Mouse (Mus musculus): ENCODE measurements at regions not wholly inside any gene's neighbourhood (a gene's known extent, or its start where the extent isn't known, plus 50 kb on each side); places are given as distances from the start of the nearest gene placed in this dataset.
"Not testable (repeated sequence)": the region's sequence is repeated elsewhere in the genome, so short reads cannot be mapped to it uniquely, and the experiment has no call there.

GRCm38 (mm10) chr11:13170449-13170848 lies 705.7 kb upstream of the Cobl start:
- DNase-seq (ENCODE audit: low spot score in 2 of 2) = no peak

- DNase-seq (ENCODE audit: low spot score in 2 of 2) = no peak
Observed at GRCm38 (mm10) chr11:13151901-13152300, 687.1 kb upstream of the Cobl start.

GRCm38 (mm10) chr11:13142721-13143120 lies 678.0 kb upstream of the Cobl start:
- not testable (repeated sequence) for DNase-seq (ENCODE audit: low spot score in 2 of 2)

- no peak for DNase-seq (ENCODE audit: low spot score in 2 of 2)
Observed at GRCm38 (mm10) chr11:13126808-13127207, 662.0 kb upstream of the Cobl start.

GRCm38 (mm10) chr11:13112486-13112885 lies 647.7 kb upstream of the Cobl start:
- DNase-seq (ENCODE audit: low spot score in 2 of 2) = peak in 1 of 2 experiments; percentile 5
